Mouse (Mus musculus): ENCODE measurements at regions not wholly inside any gene's neighbourhood (a gene's known extent, or its start where the extent isn't known, plus 50 kb on each side); places are given as distances from the start of the nearest gene placed in this dataset.

GRCm38 (mm10) chr12:107539683-107540082 is 51.3 kb downstream of the 3110018I06Rik start:
- ATAC-seq = no peak
- Histone ChIP-seq H3K36me3 (ENCODE audit: poor library complexity, severe bottlenecking) (no peaks in the 10 kb centered on the region), H3K4me3 (no peak overlapping the region), H3K27me3 (no peaks in the 10 kb centered on the region), H3K9ac (no peak overlapping the region), H3K27ac (no peak overlapping the region), H3K9me3 (replicated peaks) (no peaks in the 10 kb centered on the region), H3K4me1 (no peaks in the 10 kb centered on the region), H3K4me2 (no peak overlapping the region)
- WGBS = 88% methylated on average over 3 of the region's 3 CpGs

DNA sequence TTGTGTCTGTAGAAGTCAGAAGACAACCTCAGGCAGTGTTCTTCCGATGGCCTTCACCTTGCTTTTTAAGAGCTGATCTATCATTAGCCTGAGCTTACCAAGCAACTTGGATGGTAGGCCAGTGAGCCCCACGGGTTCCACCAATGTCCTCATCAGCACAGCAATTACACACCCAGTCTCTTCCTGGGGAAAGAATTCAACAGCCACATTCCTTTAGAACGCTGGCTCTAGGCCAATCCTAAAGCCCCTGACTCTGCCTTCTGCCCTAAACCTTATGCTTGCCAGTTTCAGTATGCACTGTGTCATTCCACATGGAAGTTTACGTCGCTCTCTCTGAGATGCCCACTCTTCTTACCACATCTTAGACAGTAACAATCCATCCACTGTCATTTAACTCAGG is 52.8 kb downstream of the 3110018I06Rik start:
- no peak overlapping the region for H3K9ac ChIP-seq
- no peak overlapping the region for H3K4me3 ChIP-seq
- no peaks in the 10 kb centered on the region for H3K27me3 ChIP-seq
- no peak for ATAC-seq
- WGBS = 82% methylated on average over 5 of the region's 5 CpGs
- no peak overlapping the region for H3K4me2 ChIP-seq
- H3K9me3 ChIP-seq (replicated peaks) = no peaks in the 10 kb centered on the region
- no peaks in the 10 kb centered on the region for H3K4me1 ChIP-seq
- H3K27ac ChIP-seq = no peak overlapping the region
- no peaks in the 10 kb centered on the region for H3K36me3 ChIP-seq (ENCODE audit: poor library complexity, severe bottlenecking)

DNA sequence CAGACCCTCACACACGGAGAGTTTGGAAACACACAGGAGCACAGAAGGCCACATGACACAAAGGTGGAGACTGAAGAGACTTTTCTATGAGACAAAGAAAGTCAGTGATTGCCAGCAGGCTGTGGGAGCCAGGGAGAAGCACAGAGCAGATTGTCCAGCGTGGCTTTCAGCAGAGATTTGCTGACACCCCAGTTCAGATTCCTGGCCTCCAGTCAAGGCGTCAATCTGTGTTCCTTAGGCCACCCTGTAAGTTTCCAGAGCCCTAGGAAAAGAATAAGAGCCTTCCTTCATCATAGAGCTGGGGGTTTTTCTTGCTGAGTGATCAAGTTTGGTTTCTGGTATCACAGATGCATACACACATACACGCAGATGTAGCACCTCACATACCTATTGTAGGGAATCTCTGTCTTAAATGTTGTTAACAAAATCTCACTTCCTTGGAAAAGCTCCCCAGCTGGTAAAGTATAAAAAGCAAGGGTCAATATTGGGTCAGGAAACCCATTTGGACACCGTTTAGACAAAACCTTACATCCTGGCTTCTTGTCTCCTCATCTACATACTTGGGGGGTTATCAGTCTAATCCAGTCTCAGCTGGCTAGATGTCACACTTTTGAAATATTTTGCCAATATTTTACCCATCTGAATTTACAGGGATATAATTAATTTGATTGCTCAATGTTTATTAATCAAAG is 58.9 kb downstream of the 3110018I06Rik start:
- Histone ChIP-seq H3K4me1 (peaks cover 11% of the 10 kb centered on the region; the same call in 1 of the 2 replicates), H3K27ac (no peak overlapping the region), H3K36me3 (ENCODE audit: poor library complexity, severe bottlenecking) (no peaks in the 10 kb centered on the region), H3K4me3 (no peak overlapping the region), H3K9ac (no peak overlapping the region), H3K9me3 (replicated peaks) (no peaks in the 10 kb centered on the region), H3K27me3 (no peaks in the 10 kb centered on the region), H3K4me2 (no peak overlapping the region)
- 54% methylated on average over 5 of the region's 5 CpGs for WGBS
- no peak for ATAC-seq

- no peak overlapping the region for H3K9ac ChIP-seq
- H3K27me3 ChIP-seq = no peaks in the 10 kb centered on the region
- no peak overlapping the region for H3K4me3 ChIP-seq
- no peak overlapping the region for H3K4me2 ChIP-seq
- WGBS = 74% methylated on average over 3 of the region's 3 CpGs
- H3K4me1 ChIP-seq = peaks cover 11% of the 10 kb centered on the region; the same call in 1 of the 2 replicates
- H3K9me3 ChIP-seq (replicated peaks) = no peaks in the 10 kb centered on the region
- no peaks in the 10 kb centered on the region for H3K36me3 ChIP-seq (ENCODE audit: poor library complexity, severe bottlenecking)
- H3K27ac ChIP-seq = no peak overlapping the region
- ATAC-seq = no peak
These were observed 59.5 kb downstream of the 3110018I06Rik start for GRCm38 (mm10) chr12:107547886-107548448.

DNA sequence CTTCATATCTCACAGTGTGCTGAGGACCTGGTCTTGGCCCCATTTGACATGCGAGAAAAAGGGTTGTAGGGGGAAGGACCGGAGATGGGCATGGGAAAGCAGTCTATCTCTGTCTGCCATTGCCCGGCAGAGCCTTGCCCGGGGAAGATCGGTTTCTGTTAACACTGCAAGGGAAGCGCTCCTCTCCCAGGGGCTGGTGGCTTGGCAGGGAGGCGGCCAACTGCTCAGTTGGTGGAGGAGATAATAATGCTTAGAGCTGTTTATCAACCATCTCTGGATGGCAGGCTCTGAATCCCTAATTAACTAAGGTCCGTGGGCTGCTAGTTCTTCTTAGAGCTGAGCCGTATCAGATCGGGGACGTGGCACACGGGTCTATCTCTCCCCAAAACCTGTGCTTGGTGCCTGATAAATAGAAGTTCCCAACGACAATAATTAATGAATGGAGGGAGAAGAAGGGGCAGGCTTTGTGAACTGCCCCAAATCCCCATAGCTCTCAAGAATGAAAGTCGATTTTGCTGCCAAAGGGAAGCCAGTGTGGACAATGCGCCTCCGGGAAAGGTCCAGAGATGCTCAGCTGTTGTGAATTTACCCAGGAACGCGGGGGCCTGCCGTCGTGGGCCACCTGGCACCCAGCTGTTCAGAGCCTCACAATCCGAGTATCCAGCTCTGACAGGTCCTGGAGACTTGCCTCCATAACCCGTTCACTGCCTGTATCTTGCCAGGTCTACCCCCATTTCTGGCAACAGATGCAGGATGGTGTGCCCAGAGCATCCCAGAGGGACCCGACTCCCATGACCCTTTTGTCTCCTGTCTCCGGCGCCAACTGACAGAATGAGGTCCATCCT is 61.2 kb downstream of the 3110018I06Rik start:
- Histone ChIP-seq H3K36me3 (ENCODE audit: poor library complexity, severe bottlenecking) (no peaks in the 10 kb centered on the region), H3K4me2 (no peak overlapping the region), H3K9me3 (replicated peaks) (no peaks in the 10 kb centered on the region), H3K9ac (no peak overlapping the region), H3K4me3 (no peak overlapping the region), H3K4me1 (peaks cover 11% of the 10 kb centered on the region; the same call in 1 of the 2 replicates), H3K27ac (no peak overlapping the region), H3K27me3 (no peaks in the 10 kb centered on the region)
- no peak for ATAC-seq
- 80% methylated on average over 25 of the region's 25 CpGs for WGBS

DNA sequence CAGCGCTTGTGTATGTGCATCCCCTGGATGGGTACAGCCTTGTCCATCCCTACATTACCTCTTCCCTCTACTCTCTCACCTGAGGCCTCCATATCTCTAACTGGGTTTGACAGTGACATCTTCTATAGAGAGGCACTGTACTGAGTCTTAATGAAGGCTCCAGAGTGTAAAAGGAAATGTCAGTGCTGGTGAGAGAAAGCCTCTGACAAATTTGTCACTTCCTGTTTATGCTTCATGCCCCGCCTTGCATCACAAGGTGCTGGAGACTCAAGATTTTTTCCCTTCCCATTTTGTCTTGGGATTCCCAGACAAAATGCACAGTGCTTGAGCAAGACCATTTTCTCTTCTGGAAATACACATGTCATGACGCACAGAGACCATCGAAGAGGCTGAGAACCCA is 70.8 kb downstream of the 3110018I06Rik start:
- WGBS = 94% methylated on average over 4 of the region's 4 CpGs
- Histone ChIP-seq H3K9ac (no peak overlapping the region), H3K27me3 (no peaks in the 10 kb centered on the region)

DNA sequence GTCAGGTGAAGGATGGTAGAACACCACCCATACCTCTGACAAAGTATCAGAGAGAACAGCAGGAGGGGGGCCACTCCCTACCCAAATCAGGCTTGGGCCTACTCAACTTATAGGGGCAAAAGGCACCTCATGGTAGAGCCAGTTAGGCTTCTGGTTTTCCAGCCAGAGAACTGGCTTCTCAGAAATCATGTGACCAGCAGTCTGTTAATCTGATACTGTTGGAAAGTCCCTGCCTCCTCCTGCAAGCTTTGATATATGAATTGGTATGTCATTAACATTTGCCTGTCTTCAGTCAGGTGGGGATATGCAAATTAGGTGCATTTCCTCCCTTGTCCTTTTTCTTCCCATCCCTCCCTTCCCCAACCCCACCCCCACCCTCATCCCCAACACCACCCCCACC is 71.7 kb downstream of the 3110018I06Rik start:
- Histone ChIP-seq H3K36me3 (ENCODE audit: poor library complexity, severe bottlenecking) (no peaks in the 10 kb centered on the region), H3K27me3 (no peaks in the 10 kb centered on the region), H3K4me1 (no peaks in the 10 kb centered on the region), H3K9ac (no peak overlapping the region), H3K27ac (no peak overlapping the region), H3K4me2 (no peak overlapping the region), H3K4me3 (no peak overlapping the region), H3K9me3 (replicated peaks) (no peaks in the 10 kb centered on the region)
- ATAC-seq = no peak

More for the DNA sequence above, 70.8 kb downstream of the 3110018I06Rik start:
- H3K9me3 ChIP-seq (replicated peaks) = no peaks in the 10 kb centered on the region
- H3K4me3 ChIP-seq = no peak overlapping the region
- H3K4me2 ChIP-seq = no peak overlapping the region
- ATAC-seq = no peak
- no peak overlapping the region for H3K27ac ChIP-seq
- H3K36me3 ChIP-seq (ENCODE audit: poor library complexity, severe bottlenecking) = no peaks in the 10 kb centered on the region
- H3K4me1 ChIP-seq = no peaks in the 10 kb centered on the region

- Histone ChIP-seq H3K9me3 (replicated peaks) (no peaks in the 10 kb centered on the region), H3K4me3 (no peak overlapping the region), H3K27ac (no peak overlapping the region), H3K4me2 (no peak overlapping the region), H3K36me3 (ENCODE audit: poor library complexity, severe bottlenecking) (no peaks in the 10 kb centered on the region), H3K4me1 (peaks cover 3% of the 10 kb centered on the region; the same call in 1 of the 2 replicates), H3K9ac (no peak overlapping the region), H3K27me3 (no peaks in the 10 kb centered on the region)
- WGBS = 91% methylated on average over 4 of the region's 4 CpGs
- ATAC-seq = no peak
These were observed 84.2 kb downstream of the 3110018I06Rik start for GRCm38 (mm10) chr12:107572586-107572985.

GRCm38 (mm10) chr12:107579508-107579907 is 91.1 kb downstream of the 3110018I06Rik start:
- no peak overlapping the region for H3K4me2 ChIP-seq
- no peak overlapping the region for H3K27ac ChIP-seq
- H3K9me3 ChIP-seq (replicated peaks) = no peaks in the 10 kb centered on the region
- H3K4me1 ChIP-seq = peaks cover 3% of the 10 kb centered on the region; the same call in 1 of the 2 replicates
- WGBS = 87% methylated on average over 5 of the region's 5 CpGs
- no peak for ATAC-seq
- H3K9ac ChIP-seq = no peak overlapping the region
- H3K36me3 ChIP-seq (ENCODE audit: poor library complexity, severe bottlenecking) = no peaks in the 10 kb centered on the region
- no peaks in the 10 kb centered on the region for H3K27me3 ChIP-seq
- no peak overlapping the region for H3K4me3 ChIP-seq

- Histone ChIP-seq H3K4me3 (no peak overlapping the region), H3K9ac (no peak overlapping the region), H3K36me3 (ENCODE audit: poor library complexity, severe bottlenecking) (no peaks in the 10 kb centered on the region), H3K27ac (no peak overlapping the region), H3K9me3 (replicated peaks) (no peaks in the 10 kb centered on the region), H3K4me2 (no peak overlapping the region), H3K4me1 (peaks cover 9% of the 10 kb centered on the region), H3K27me3 (no peaks in the 10 kb centered on the region)
- ATAC-seq = no peak
- WGBS = 68% methylated on average over 11 of the region's 11 CpGs
These were observed 94.8 kb downstream of the 3110018I06Rik start for GRCm38 (mm10) chr12:107583151-107583720.

GRCm38 (mm10) chr12:107585696-107586225 is 97.3 kb downstream of the 3110018I06Rik start:
- Histone ChIP-seq H3K36me3 (ENCODE audit: poor library complexity, severe bottlenecking) (no peaks in the 10 kb centered on the region), H3K27me3 (no peaks in the 10 kb centered on the region), H3K4me2 (no peak overlapping the region), H3K27ac (no peak overlapping the region), H3K9ac (no peak overlapping the region), H3K4me1 (peaks cover 9% of the 10 kb centered on the region), H3K4me3 (no peak overlapping the region), H3K9me3 (replicated peaks) (no peaks in the 10 kb centered on the region)
- 35% methylated on average over 9 of the region's 9 CpGs for WGBS
- no peak; the same call in 1 of the 2 replicates for ATAC-seq

DNA sequence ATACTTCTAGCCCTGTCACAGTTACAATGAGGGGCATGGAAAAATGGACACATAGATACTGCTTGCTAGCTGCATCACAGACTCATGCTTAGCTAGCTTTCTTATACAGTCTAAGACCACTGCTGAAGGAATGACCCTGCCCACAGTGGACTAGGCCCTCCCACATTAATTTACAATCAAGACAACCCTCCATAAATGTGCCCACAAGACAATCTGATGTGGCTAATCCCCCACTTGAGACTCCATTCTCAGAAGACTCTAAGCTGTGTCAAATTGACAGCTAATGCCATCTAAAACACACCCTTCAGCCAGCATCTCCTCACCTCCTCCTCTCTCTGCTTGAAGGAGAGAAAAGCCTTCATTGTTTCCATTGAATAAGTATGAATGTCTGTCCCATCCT is 107.8 kb downstream of the 3110018I06Rik start:
- H3K9me3 ChIP-seq (replicated peaks) = no peaks in the 10 kb centered on the region
- H3K36me3 ChIP-seq (ENCODE audit: poor library complexity, severe bottlenecking) = no peaks in the 10 kb centered on the region
- no peak overlapping the region for H3K4me3 ChIP-seq
- no peak overlapping the region for H3K27ac ChIP-seq
- no peak overlapping the region for H3K4me2 ChIP-seq
- no peaks in the 10 kb centered on the region for H3K4me1 ChIP-seq
- no peak for ATAC-seq
- H3K27me3 ChIP-seq = no peaks in the 10 kb centered on the region
- no peak overlapping the region for H3K9ac ChIP-seq
